Mouse (Mus musculus) mouse embryonic stem cell (cell line): ENCODE measurements around the gene Daam1.

Experiments
- in situ Hi-C, 2 experiments: fragments of 300-500 bp; cut with MboI; formaldehyde crosslinking; loops; 1 replicate in 1 of 2; 3 replicates in 1 of 2; pipeline ENCODE4 v1.14.3; 2019 to 2020; ENCODE audit warnings: low sequenced_read_pairs in 2 of 2, low pct_unique_long_range_greater_than_20kb in 1 of 2, mixed read lengths in 1 of 2; ENCODE audit not compliant: unreplicated experiment in 1 of 2

Gene Daam1

GRCm38 (mm10) chr12:71850135-71850534, 19.3 kb downstream of the Daam1 start:
- in situ Hi-C loops: no loop called here

- in situ Hi-C loops: no loop called here
Measured at GRCm38 (mm10) chr12:71852678-71853077, 21.8 kb downstream of the Daam1 start.

GRCm38 (mm10) chr12:71853694-71854093, 22.8 kb downstream of the Daam1 start:
- in situ Hi-C loops: no loop called here

- in situ Hi-C loops: no loop called here
Measured at GRCm38 (mm10) chr12:71854191-71854590, 23.3 kb downstream of the Daam1 start.

GRCm38 (mm10) chr12:71855730-71856479, 25.0 kb downstream of the Daam1 start:
- in situ Hi-C loops: no loop called here

- in situ Hi-C loops: no loop called here
Measured at GRCm38 (mm10) chr12:71856480-71856754, 25.5 kb downstream of the Daam1 start.

GRCm38 (mm10) chr12:71859096-71859495, 28.2 kb downstream of the Daam1 start:
- in situ Hi-C loops: no loop called here

GRCm38 (mm10) chr12:71863846-71864543, 33.1 kb downstream of the Daam1 start:
- in situ Hi-C loops: no loop called here

- in situ Hi-C loops: no loop called here
Measured at GRCm38 (mm10) chr12:71864544-71864897, 33.6 kb downstream of the Daam1 start.

GRCm38 (mm10) chr12:71865937-71866336, 35.1 kb downstream of the Daam1 start:
- in situ Hi-C loops: no loop called here

GRCm38 (mm10) chr12:71867345-71868240, 36.7 kb downstream of the Daam1 start:
- in situ Hi-C loops: no loop called here

GRCm38 (mm10) chr12:71870644-71871043, 39.8 kb downstream of the Daam1 start:
- in situ Hi-C loops: no loop called here

GRCm38 (mm10) chr12:71872330-71872729, 41.5 kb downstream of the Daam1 start:
- in situ Hi-C loops: no loop called here

GRCm38 (mm10) chr12:71874561-71874960, 43.7 kb downstream of the Daam1 start:
- in situ Hi-C loops: no loop called here

GRCm38 (mm10) chr12:71874984-71875383, 44.1 kb downstream of the Daam1 start:
- in situ Hi-C loops: no loop called here

- in situ Hi-C loops: no loop called here
Measured at GRCm38 (mm10) chr12:71875761-71876489, 45.0 kb downstream of the Daam1 start.

- in situ Hi-C loops: no loop called here
Measured at GRCm38 (mm10) chr12:71880987-71881386, 50.1 kb downstream of the Daam1 start.

- in situ Hi-C loops: no loop called here
Measured at GRCm38 (mm10) chr12:71881477-71881876, 50.6 kb downstream of the Daam1 start.
